Mouse (Mus musculus) bone marrow macrophage, adult 2 months (primary cell): ENCODE results near the gene Spocd1.

ENCODE experiments used
- CTCF ChIP-seq: IDR thresholded peaks from 2 replicates; pipeline ENCODE4 v1.5.1; 2012; ENCODE audit warnings: low read depth, mild to moderate bottlenecking, low read length, moderate library complexity
- POLR2A ChIP-seq: IDR thresholded peaks from 2 replicates; pipeline ENCODE4 v1.6.1; 2012; ENCODE audit warnings: mild to moderate bottlenecking, low read depth, low read length, borderline replicate concordance

GRCm38 (mm10) chr4:129918464-129918863 lies 10.6 kb upstream of the Spocd1 start:
- TF ChIP-seq CTCF (no peak), POLR2A (no peak)
